Mouse (Mus musculus) cerebellum, adult 11-12 months (tissue): ENCODE measurements around the gene Slc30a5.

ENCODE experiments used
- DNase-seq: peaks from one replicate; pipeline ENCODE4 v3.0.0; 2022

Gene Slc30a5

DNA sequence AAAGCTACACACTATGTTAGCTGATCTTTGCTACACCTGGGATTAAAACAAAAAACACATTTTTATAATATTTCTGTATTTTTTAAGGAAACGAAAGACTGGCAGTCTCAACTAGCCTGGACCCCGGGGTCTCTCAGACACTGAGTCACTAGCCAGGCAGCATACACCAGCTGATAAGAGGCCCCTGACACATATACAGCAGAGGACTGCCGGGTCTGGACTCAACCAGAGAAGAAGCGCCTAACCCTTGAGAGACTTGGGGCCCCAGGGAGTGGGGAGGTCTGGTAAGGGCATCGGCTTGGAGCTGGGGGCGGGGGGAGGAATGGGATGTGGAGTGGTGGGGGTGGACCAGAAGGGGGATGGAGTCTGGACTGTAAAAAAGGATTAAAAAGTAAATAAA, 80.2 kb downstream of the Slc30a5 start:
- DNase-seq = no peak
